Comparison of ENCODE assay signal across 8 mouse cellular contexts in the genomic region with DNA sequence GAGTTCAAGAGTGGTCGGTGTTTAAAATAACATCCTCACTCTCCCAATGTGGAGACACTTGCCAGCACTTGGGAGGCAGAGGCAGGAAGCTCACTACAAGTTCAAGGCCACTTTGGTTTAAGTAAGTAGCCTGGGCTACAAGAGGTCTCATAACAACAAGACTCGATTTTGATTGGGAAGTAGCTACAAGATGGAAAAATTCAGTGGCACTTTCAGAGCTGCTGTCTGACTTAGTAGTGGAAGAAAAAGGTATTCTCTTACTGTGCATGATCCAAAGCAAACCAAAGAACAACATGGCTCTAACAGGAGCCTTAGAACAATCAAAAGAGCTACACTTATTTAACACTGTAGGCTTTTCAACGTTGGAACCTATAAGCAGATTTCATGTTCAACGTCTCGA. TPM values are rescaled to one million over a fixed set of nuclear protein-coding genes. Genes with fewer than 3 reads are reported as not detected.
DNase-seq lines count a peak whose midpoint lies in the region; ATAC-seq and TF ChIP-seq lines count a peak whose summit lies in the region.

No protein-coding gene starts in this region.

- H3K27ac ChIP-seq in testis, adult 2 months (ENCODE audit: control insufficient read depth, insufficient read depth, low read depth, low read length) = no peak overlapping the region; the same call in 1 of the 2 replicates
- H3K27ac ChIP-seq in limb, embryonic 12.5 days = peak overlapping the region; percentile 100
- H3K27ac ChIP-seq in stomach, embryonic 16.5 days (ENCODE audit: low read length) = peak overlapping the region; percentile 100

- peaks cover 4% of the 10 kb centered on the region for H3K36me3 ChIP-seq in testis, adult 2 months (ENCODE audit: control insufficient read depth, insufficient read depth, low read length)
- H3K36me3 ChIP-seq in limb, embryonic 12.5 days = peaks cover 7% of the 10 kb centered on the region; the same call in 1 of the 2 replicates
- 0 out of 2 replicates have a peak, but pooled peaks cover 4% of the 10 kb centered on the region for H3K36me3 ChIP-seq in stomach, embryonic 16.5 days (ENCODE audit: control insufficient read depth, insufficient read depth, low read length)

- H3K4me2 ChIP-seq in limb, embryonic 12.5 days = peak overlapping the region; percentile 100
- peak overlapping the region; percentile 61 for H3K4me2 ChIP-seq in stomach, embryonic 16.5 days (ENCODE audit: low read depth, low read length)

- peaks cover 9% of the 10 kb centered on the region for H3K4me1 ChIP-seq in testis, adult 2 months (ENCODE audit: control insufficient read depth, insufficient read depth, low read length)
- 0 out of 2 replicates have a peak, but pooled peaks cover 2% of the 10 kb centered on the region for H3K4me1 ChIP-seq in limb, embryonic 12.5 days (replicated peaks)
- H3K4me1 ChIP-seq in stomach, embryonic 16.5 days (ENCODE audit: control insufficient read depth, insufficient read depth, low read length) = 0 out of 2 replicates have a peak, but pooled peaks cover 4% of the 10 kb centered on the region

- H3K4me3 ChIP-seq in testis, adult 2 months (ENCODE audit: control insufficient read depth, low read depth, low read length) = peak overlapping the region; percentile 98; the same call in 1 of the 2 replicates
- H3K4me3 ChIP-seq in limb, embryonic 12.5 days (replicated peaks) = peak overlapping the region; percentile 97
- H3K4me3 ChIP-seq in stomach, embryonic 16.5 days (replicated peaks; ENCODE audit: low read length) = peak overlapping the region; percentile 84

- WGBS in limb, embryonic 12.5 days = 49% methylated on average over 5 of the region's 5 CpGs
- 37% methylated on average over 5 of the region's 5 CpGs for WGBS in stomach, embryonic 16.5 days

- no peak for TF ChIP-seq CTCF in testis, adult 2 months (IDR thresholded peaks at IDR 0.05; ENCODE audit: control insufficient read depth, insufficient read depth, insufficient replicate concordance, low read depth, low read length)

- ATAC-seq in CD4-positive, CD25-positive, alpha-beta regulatory T cell, adult 4 months = no peak
- no peak for ATAC-seq in limb, embryonic 12.5 days (ENCODE audit: insufficient number of reproducible peaks, insufficient read depth, low FRiP score, low TSS enrichment, low read depth)
- no peak for ATAC-seq in stomach, embryonic 16.5 days (ENCODE audit: insufficient read depth, low FRiP score)

- H3K9me3 ChIP-seq in limb, embryonic 12.5 days = no peaks in the 10 kb centered on the region
- no peaks in the 10 kb centered on the region for H3K9me3 ChIP-seq in stomach, embryonic 16.5 days (replicated peaks; ENCODE audit: control insufficient read depth, low read length)

- H3K9ac ChIP-seq in limb, embryonic 12.5 days (replicated peaks) = peak overlapping the region; percentile 98; the same call in 1 of the 2 replicates
- H3K9ac ChIP-seq in stomach, embryonic 16.5 days (ENCODE audit: low read length) = peak overlapping the region; percentile 76

- peak; percentile 29 for DNase-seq in CD4-positive, CD25-positive, alpha-beta regulatory T cell, adult 2 months (ENCODE audit: low read depth, low spot score)
- DNase-seq in testis, postnatal 14 days (ENCODE audit: low spot score) = no peak
- no peak for DNase-seq in c-Kit-positive CD71-positive TER-119-positive erythroid progenitor cells, embryonic 14.5 days (ENCODE audit: low spot score)
- DNase-seq in kidney, postnatal 4 days = no peak

- no peak for TF ChIP-seq POLR2A in testis, adult 2 months (IDR thresholded peaks at IDR 0.05; ENCODE audit: control insufficient read depth, low read depth, low read length)

- H3K27me3 ChIP-seq in testis, adult 2 months (ENCODE audit: control insufficient read depth, insufficient read depth, low read length) = no peaks in the 10 kb centered on the region
- H3K27me3 ChIP-seq in limb, embryonic 12.5 days = no peaks in the 10 kb centered on the region
- H3K27me3 ChIP-seq in stomach, embryonic 16.5 days (ENCODE audit: control insufficient read depth, insufficient read depth, low read length) = no peaks in the 10 kb centered on the region

RNA-seq across cellular contexts. Expression of a gene that starts 0.8 kb away (rescaled TPM):
- polyA plus RNA-seq in CD4-positive, CD25-positive, alpha-beta regulatory T cell, adult 4 months (2017; shearing (Covaris generic)) = 10 to 100 TPM in 1 of 2 experiments, 1 to 10 TPM in 1; 9.9 to 16.9 TPM
- 16.1 and 16.7 TPM in 2 replicates for polyA plus RNA-seq in testis, adult 2 months (2012; rRNA removed)
- polyA plus RNA-seq in limb, embryonic 12.5 days (2016; fragmentation: Nextera tagmentation; extraction: Ambion mirVana) = 12.6 and 14.5 TPM in 2 replicates
- 4.8 and 5.9 TPM in 2 replicates for polyA plus RNA-seq in stomach, embryonic 16.5 days (2015; fragmentation: Nextera tagmentation; extraction: Ambion mirVana)
